Mouse (Mus musculus) liver, embryonic 16.5 days (tissue): ENCODE results near the gene Pik3r6. TPM values are rescaled to one million over a fixed set of nuclear protein-coding genes. Genes with fewer than 3 reads are reported as not detected.

Source experiments
- ATAC-seq: fragments of 200-750 bp; cut with Nextera tagmentation; 2 replicates; pipeline ENCODE4 v1.8.0; 2017; ENCODE audit warnings: low read depth, mild to moderate bottlenecking, moderate number of reproducible peaks, moderate library complexity
- H3K27ac ChIP-seq: fragments of 300-500 bp; sonication (generic); 2 replicates; pipeline ENCODE4 v1.5.1; 2014; ENCODE audit warnings: mild to moderate bottlenecking, low read length
- H3K27me3 ChIP-seq: fragments of 300-500 bp; sonication (generic); 2 replicates; pipeline ENCODE4 v1.6.1; 2014; ENCODE audit warnings: low read depth, low read length, mixed read lengths; ENCODE audit not compliant: control insufficient read depth, insufficient read depth
- H3K36me3 ChIP-seq: fragments of 300-500 bp; sonication (generic); 2 replicates; pipeline ENCODE4 v1.6.1; 2014; ENCODE audit warnings: mild to moderate bottlenecking; ENCODE audit not compliant: control insufficient read depth, insufficient read depth
- H3K4me1 ChIP-seq: fragments of 300-500 bp; sonication (generic); 2 replicates; pipeline ENCODE4 v1.6.1; 2014; ENCODE audit warnings: low read depth, low read length, mixed read lengths; ENCODE audit not compliant: control insufficient read depth
- H3K4me2 ChIP-seq: fragments of 300-500 bp; sonication (generic); 2 replicates; pipeline ENCODE4 v1.6.1; 2014; ENCODE audit warnings: low read depth, low read length, mixed read lengths
- H3K4me3 ChIP-seq: fragments of 300-500 bp; sonication (generic); 2 replicates; pipeline ENCODE4 v1.5.1; 2014; ENCODE audit warnings: low read depth, mild to moderate bottlenecking, low read length
- H3K9ac ChIP-seq: fragments of 300-500 bp; sonication (generic); 2 replicates; pipeline ENCODE4 v1.6.1; 2014; ENCODE audit warnings: low read depth, low read length
- H3K9me3 ChIP-seq: fragments of 300-500 bp; sonication (generic); replicated peaks from 2 replicates; pipeline ENCODE4 v1.6.1; 2016; ENCODE audit warnings: low read length; ENCODE audit not compliant: control insufficient read depth
- WGBS: fragments of 180-500 bp; shearing (Covaris S2); extraction: QIAGEN DNeasy Blood & Tissue Kit; methylation state at CpG from one replicate; pipeline ENCODE4 v1.1.7; 2014; ENCODE audit not compliant: insufficient replicate concordance; 5-methylcytosine and 5-hydroxymethylcytosine counted together
- polyA plus RNA-seq: library from polyadenylated mRNA; unstranded; fragments of >200 nt; fragmentation: Nextera tagmentation; extraction: Ambion mirVana; gene quantifications from 2 replicates; pipeline ENCODE4 v1.2.1, GENCODE M21; 2015

Gene Pik3r6
- polyA plus RNA-seq, 1 experiment from 2014 or later: 2.8 TPM

- Histone ChIP-seq H3K4me1 (no peaks in the 10 kb centered on the region), H3K9ac (no peak overlapping the region), H3K36me3 (no peaks in the 10 kb centered on the region), H3K4me3 (no peak overlapping the region), H3K27ac (no peak overlapping the region), H3K4me2 (no peak overlapping the region), H3K9me3 (no peaks in the 10 kb centered on the region), H3K27me3 (no peaks in the 10 kb centered on the region; the same call in 1 of the 2 replicates)
- 28% methylated on average over 5 of the region's 5 CpGs for WGBS
- no peak for ATAC-seq
Observed at GRCm38 (mm10) chr11:68591708-68592107, 88.9 kb downstream of the Pik3r6 start.

- ATAC-seq: no peak
- no peak overlapping the region for H3K9ac ChIP-seq
- 55% methylated on average over 3 of the region's 3 CpGs for WGBS
- H3K4me1 ChIP-seq: no peaks in the 10 kb centered on the region
- no peak overlapping the region for H3K4me3 ChIP-seq
- H3K4me2 ChIP-seq: no peak overlapping the region
- H3K27ac ChIP-seq: no peak overlapping the region
- no peaks in the 10 kb centered on the region for H3K9me3 ChIP-seq
- no peaks in the 10 kb centered on the region; the same call in 1 of the 2 replicates for H3K27me3 ChIP-seq
- no peaks in the 10 kb centered on the region for H3K36me3 ChIP-seq
Observed at GRCm38 (mm10) chr11:68593247-68593646, 90.4 kb downstream of the Pik3r6 start.

- Histone ChIP-seq H3K4me3 (no peak overlapping the region), H3K27me3 (no peaks in the 10 kb centered on the region), H3K9ac (no peak overlapping the region), H3K4me2 (no peak overlapping the region), H3K4me1 (no peaks in the 10 kb centered on the region), H3K27ac (no peak overlapping the region), H3K9me3 (no peaks in the 10 kb centered on the region), H3K36me3 (no peaks in the 10 kb centered on the region)
- WGBS: 30% methylated on average over 2 of the region's 2 CpGs
- no peak for ATAC-seq
Observed at GRCm38 (mm10) chr11:68597912-68598311, 95.1 kb downstream of the Pik3r6 start.

GRCm38 (mm10) chr11:68600551-68601021 lies 97.8 kb downstream of the Pik3r6 start:
- Histone ChIP-seq H3K4me3 (no peak overlapping the region), H3K9me3 (no peaks in the 10 kb centered on the region), H3K9ac (no peak overlapping the region), H3K36me3 (no peaks in the 10 kb centered on the region), H3K27ac (no peak overlapping the region), H3K4me1 (no peaks in the 10 kb centered on the region), H3K4me2 (no peak overlapping the region), H3K27me3 (no peaks in the 10 kb centered on the region)
- 45% methylated on average over 6 of the region's 6 CpGs for WGBS
- no peak for ATAC-seq

GRCm38 (mm10) chr11:68601486-68601991 lies 98.7 kb downstream of the Pik3r6 start:
- Histone ChIP-seq H3K36me3 (no peaks in the 10 kb centered on the region), H3K27ac (no peak overlapping the region), H3K9me3 (no peaks in the 10 kb centered on the region), H3K27me3 (no peaks in the 10 kb centered on the region), H3K4me3 (no peak overlapping the region), H3K4me1 (no peaks in the 10 kb centered on the region), H3K4me2 (no peak overlapping the region), H3K9ac (no peak overlapping the region)
- 34% methylated on average over 9 of the region's 9 CpGs for WGBS
- ATAC-seq: no peak

Other genes with a start within 250 kb of the Pik3r6 start
- 0.14 and 0.28 TPM in 2 replicates for gene Ntn1, start 102.2 kb upstream of the Pik3r6 start, polyA plus RNA-seq
- 0.54 and 0.65 TPM in 2 replicates for gene Pik3r5, start 70.9 kb upstream of the Pik3r6 start, polyA plus RNA-seq
- 0.04 and 0.09 TPM in 2 replicates for gene Mfsd6l, start 53.2 kb downstream of the Pik3r6 start, polyA plus RNA-seq
- not detected in 2 replicates for gene Ccdc42, start 84.0 kb downstream of the Pik3r6 start, polyA plus RNA-seq
- 13.0 and 13.6 TPM in 2 replicates for gene Myh10, start 188.5 kb downstream of the Pik3r6 start, polyA plus RNA-seq